Mouse (Mus musculus) gastrocnemius, postnatal 4 days (tissue): ENCODE measurements around the gene Schip1. TPM values are rescaled to one million over a fixed set of nuclear protein-coding genes. Genes with fewer than 3 reads are reported as not detected.
"Not testable (repeated sequence)": the region's sequence is repeated elsewhere in the genome, so short reads cannot be mapped to it uniquely, and the experiment has no call there.

Experiments used
- DNase-seq, 2 experiments: peaks; one replicate each; pipeline ENCODE4 v3.0.0; 2021 to 2022; ENCODE audit warnings: low spot score in 2 of 2, mixed read lengths in 2 of 2
- long read RNA-seq, 2 experiments: library from polyadenylated mRNA; stranded (forward); transcript quantifications; one replicate each; pipeline ENCODE4 v2.0.0; 2021
- total RNA-seq, 2 experiments: library from RNA; stranded (reverse); gene quantifications; 2 replicates each; pipeline ENCODE4 v1.2.3; 2021

Schip1 gene
- total RNA-seq: 10 to 100 TPM; 76.4 to 77.8 TPM
- long read RNA-seq, experiment 1, transcript Schip1-207 (7 exons, 1,557 nt): major isoform, 77 of 88 reads
- long read RNA-seq, experiment 1, partial matches to known transcripts: 0 of 88 reads
- long read RNA-seq, experiment 1, other reads (novel, unspliced or antisense): 7 of 88 reads
- long read RNA-seq, experiment 2, transcript Schip1-206 (8 exons, 2,156 nt): minor isoform, 5 of 65 reads
- long read RNA-seq, experiment 2, transcript Schip1-207 (7 exons, 1,557 nt): major isoform, 47 of 65 reads
- long read RNA-seq, experiment 2, partial matches to known transcripts: 2 of 65 reads
- long read RNA-seq, experiment 2, other reads (novel, unspliced or antisense): 9 of 65 reads

DNA sequence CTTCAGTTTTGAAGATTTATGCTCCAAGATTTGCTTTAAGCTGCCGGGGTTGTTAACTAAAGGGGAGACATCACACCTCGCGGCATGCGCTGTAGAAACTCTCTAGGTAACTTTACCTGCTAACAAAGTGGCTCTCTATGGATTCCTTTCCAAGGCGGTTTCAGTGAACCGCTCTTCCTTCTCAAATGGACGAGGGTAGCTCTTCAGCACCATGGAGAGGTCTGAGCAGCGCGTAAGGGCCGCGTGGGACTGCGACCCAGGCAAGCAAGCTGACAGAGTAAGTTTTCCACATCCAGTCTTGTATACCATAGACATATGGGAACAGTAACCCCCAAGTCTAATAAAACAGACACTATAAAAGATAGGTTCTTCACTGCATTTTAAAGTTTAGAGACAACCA, at the start of gene Schip1:
Gene Schip1, plus strand, starts transcription at position 72 of the 400 bp plus-strand sequence.
- DNase-seq: peak in 1 of 2 experiments; percentile 58

DNA sequence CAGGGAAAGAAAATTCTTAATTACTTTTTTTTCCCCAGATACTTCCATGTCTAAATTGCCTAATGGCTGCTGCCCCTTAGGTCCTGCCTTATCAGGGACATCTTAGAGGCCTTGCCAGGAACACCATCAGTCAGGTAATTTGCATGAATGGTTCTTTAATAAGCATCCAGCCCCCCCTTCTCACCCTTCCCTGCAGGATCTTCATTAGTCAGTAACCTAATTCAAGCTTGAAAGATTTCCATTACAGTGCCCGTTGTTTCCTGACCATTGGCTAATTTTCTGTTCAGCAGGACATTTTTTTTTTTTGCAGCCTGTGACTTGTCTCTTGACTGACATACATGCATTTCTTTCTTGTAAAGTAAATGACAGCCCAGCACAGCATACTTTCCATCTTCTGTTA, 48.8 kb upstream of the Schip1 start:
- DNase-seq: no peak

DNA sequence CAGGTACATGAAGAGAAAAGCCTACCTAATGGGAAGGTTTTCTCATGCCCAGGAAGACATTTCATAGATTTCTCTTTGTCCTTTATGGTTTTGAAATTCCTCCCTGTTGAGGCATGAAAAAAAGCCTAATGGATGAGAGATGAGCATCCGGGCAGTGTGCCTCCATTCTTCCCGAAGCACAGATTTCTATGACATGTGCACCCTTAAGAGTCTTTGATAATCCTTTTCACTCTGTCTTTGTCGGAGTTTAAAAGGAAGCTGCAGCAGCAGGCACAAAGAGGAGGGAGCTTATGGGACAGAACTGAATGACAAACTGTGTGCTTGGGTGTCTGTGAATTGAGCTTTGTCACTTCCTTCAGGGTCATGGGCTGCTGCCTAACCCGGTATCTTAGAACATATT, 45.2 kb upstream of the Schip1 start:
- DNase-seq: no peak

GRCm38 (mm10) chr3:68036097-68036496, 28.5 kb upstream of the Schip1 start:
- DNase-seq: no peak

DNA sequence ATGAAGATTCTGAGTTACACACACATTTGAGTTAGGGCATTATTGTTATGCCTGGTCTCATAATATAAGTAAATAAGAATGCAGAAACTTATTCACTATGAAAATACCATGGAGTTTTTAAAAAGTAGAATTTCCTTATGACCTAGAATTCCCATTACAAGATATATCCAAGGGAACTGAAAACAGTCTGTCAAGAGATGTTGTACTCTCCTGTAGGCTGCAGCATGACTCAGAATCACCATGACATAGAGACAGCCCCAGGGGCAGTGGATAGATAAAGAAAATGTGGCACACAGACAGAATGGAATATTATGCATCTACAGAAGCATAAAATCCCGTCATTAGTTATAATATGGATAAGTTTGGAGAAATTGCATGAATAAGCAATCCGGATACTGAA, 21.7 kb upstream of the Schip1 start:
- no peak for DNase-seq

DNA sequence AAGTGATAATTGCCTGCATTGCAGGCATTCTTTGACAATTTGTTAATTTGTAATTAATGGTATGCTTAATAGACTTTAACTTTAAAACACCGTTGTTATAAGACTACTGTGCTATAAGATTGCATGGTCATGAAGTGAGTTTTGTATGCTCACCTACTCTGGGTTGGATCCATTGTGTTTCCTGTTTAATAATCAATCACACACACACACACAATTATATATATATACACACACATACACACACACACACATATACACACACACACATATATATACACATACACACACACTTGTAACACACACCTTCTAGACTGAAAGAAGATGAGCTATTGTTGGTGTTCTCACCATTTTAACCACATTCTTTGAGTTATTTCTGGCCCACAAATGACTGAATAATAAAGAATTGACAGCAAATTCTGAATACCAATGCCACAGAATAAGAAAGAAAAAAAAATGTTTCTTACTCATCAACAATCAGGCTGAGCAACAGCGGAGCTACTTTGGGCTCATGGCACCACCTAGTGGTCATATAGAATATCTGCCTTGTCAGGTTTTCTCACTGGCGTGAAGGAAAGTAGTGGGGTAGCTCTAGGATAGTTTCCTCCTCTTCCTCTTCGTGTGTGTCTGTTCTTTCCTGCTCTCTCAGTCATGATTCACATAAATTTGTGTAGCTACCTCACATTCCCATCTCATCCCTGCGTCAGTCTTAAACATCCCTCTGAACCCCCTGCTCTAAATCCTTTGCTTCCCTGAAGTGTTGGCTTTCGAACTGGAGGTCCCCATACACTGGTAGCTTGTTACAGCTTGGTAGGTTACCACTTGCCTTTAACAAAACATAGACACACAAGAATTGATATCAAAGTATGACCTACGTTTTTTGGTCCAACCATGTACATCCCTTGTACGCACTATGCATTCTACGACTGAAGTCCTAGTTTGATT, 18.9 kb upstream of the Schip1 start:
- DNase-seq: no peak

DNA sequence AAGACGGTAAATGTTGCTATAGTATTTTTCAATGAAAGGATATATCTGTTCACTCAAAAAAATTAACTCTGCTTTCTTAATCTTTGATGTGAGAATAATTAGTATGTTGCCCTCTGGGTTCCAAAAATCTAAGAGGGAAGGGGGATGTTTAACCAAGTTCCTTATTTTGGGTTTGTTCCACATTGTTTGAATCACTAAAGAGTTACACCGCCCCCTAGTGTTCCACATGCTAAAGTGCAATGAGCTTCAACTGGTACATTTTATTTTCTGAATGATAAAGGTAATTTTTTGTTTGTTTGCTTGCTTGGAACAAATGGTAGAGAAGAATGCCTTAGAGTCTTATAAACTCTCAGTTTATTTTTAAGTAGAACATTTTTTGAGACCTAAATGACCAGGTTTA, 11.1 kb upstream of the Schip1 start:
- DNase-seq: no peak

DNA sequence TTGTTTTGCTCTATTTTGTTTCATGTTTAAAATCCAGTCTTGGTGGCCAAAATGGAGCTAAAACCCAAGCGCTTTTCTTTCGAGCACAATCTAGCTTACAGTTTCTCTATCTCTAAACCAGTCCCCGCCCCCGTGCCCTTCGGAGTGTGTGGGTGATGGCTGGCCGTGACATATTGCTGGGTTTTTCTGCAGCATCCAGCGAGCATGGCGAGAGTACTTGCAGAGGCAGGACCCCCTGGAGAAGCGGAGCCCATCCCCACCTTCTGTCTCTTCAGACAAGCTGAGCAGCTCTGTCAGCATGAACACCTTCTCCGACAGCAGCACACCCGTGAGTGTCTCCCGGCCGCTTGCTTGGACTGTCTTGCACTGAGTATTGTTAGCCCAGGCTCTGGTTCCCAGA, 9.5 kb upstream of the Schip1 start:
- DNase-seq: no peak

- peak; percentile 19 to 71 for DNase-seq
Measured at GRCm38 (mm10) chr3:68056373-68057275, 8.0 kb upstream of the Schip1 start.

DNA sequence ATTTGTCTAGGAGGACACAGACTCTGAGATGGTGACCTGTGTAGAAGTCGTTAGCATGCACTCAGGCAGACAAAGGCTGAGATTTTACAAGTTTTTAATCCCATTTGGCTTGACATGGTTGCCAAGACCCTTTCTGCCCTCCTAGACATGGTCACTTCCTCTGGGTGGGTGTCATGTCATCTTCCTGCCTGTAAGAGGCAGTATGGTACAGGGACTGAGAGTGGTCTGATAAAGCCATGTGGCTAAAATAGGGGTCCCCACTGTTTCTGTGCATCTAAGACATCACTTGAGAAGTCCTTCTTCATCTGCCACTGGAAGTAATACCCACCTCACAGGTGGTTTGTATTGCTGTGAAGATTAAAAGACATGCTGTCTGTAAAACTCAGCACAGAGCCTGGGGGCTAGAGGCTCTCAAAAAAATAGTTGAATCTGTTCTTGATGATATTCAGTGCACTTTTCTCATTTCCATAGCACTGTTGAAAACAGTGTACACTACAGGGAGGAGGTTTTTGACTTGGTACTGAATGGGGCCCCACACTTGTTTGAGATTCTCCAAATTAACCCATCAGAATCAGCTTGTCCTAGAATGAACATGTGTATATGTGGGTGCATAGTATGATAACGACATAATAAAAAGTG, 5.3 kb upstream of the Schip1 start:
- no peak for DNase-seq

DNA sequence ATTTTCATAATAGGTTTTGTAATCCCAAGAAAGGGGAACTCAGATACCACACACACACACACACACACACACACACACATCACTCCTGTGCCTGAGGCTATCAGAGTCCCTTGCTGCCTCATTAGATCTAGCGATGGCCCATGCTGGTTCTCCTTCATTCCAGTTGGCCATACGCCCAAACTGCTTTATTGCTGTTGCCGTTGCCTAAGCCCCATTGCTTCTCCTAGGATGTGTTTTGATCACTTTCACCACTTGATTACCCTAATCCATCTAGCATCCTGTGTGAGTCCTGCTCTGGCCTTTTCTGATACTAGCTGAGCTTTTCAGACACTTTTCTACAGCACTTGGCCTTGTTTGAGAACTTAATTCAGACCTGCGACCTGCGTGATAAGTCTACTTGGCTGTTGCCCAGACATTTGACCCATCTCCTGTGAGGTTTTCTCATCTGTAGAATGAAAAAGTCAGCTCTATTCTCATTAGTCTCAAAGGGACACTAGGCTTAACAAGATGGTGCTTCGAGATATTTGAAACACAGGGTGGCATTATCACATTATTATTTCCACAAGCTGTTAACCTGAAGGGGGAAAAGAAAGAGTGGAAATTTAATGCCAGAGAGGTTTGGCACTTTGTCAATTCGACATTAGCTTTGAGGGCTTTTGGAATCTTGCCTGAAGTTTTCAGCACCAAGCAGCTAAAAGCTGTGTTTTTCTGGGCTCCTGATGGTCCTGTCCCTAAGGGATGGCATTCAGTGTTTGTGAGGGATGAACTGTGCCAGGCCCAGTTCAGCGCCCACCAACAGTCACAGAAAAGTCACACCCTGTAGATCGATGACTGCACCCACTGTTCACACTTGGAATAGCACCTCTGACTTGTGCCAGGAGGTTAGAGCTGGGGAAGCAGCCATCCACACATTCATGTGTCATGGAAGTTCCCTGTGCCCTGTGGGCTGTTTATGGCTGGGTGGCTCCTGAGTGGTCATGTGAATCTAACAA, 7.1 kb downstream of the Schip1 start:
- DNase-seq: no peak

DNA sequence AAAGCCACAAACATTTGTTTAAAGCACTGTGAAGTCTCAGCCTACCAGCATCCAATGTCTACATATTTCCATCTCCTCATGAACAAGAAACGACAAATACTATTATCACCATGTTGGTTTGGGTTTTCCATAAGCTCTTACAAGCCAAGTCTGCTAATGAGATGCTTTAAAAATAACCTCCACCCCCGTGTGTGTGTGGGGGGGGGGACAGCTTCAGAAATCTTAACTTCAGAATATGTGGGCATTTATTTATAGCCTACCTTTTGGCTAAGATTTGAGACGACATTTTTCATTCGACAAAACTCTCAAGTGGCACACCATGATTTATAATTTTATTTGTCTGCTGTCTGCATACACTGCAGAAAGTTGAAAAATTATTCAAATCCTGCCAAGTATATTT, 12.8 kb downstream of the Schip1 start:
- no peak for DNase-seq

DNA sequence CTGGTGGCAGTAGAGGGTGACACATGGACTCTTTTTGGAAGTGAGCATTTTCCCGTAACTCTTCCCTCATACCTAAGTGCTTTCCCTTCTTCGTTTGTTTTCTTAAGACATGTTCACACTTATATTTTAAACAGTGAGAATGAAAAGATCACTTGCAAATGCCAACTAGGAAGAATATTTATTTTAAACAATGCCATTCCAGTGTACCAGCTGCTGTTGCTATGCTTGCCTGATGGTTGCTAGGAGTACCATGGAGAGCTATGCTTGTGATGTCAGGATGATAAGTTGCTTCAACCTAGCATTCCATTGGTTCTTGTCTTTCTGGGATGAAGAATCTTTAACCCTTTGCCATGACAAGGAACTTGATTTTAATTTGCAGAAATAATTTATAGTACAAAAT, 20.4 kb downstream of the Schip1 start:
- no peak for DNase-seq

- DNase-seq: no peak
Measured at GRCm38 (mm10) chr3:68092108-68092507, 27.5 kb downstream of the Schip1 start.

- no peak for DNase-seq
Measured at GRCm38 (mm10) chr3:68096724-68097431, 32.3 kb downstream of the Schip1 start.

- DNase-seq: not testable (repeated sequence)
Measured at GRCm38 (mm10) chr3:68099561-68099960, 35.0 kb downstream of the Schip1 start.

GRCm38 (mm10) chr3:68101343-68101742, 36.7 kb downstream of the Schip1 start:
- no peak for DNase-seq

- DNase-seq: no peak
Measured at GRCm38 (mm10) chr3:68105081-68105685, 40.6 kb downstream of the Schip1 start.
